Mouse (Mus musculus) bone marrow, adult 2 months (tissue): ENCODE measurements at regions not wholly inside any gene's neighbourhood (a gene's known extent, or its start where the extent isn't known, plus 50 kb on each side); places are given as distances from the start of the nearest gene placed in this dataset.

ENCODE experiments used
- CTCF ChIP-seq: fragments of 200-500 bp; IDR thresholded peaks from 2 replicates; pipeline ENCODE4 v1.5.1; 2011; ENCODE audit warnings: low read length, control low read depth; ENCODE audit not compliant: control insufficient read depth, insufficient read depth
- POLR2A ChIP-seq: fragments of 200-500 bp; IDR thresholded peaks from 2 replicates; pipeline ENCODE4 v1.6.1; 2011; ENCODE audit warnings: low read depth, mild to moderate bottlenecking, control low read depth, low read length, borderline replicate concordance; ENCODE audit not compliant: control insufficient read depth

GRCm38 (mm10) chr2:166461103-166461502 is 252.5 kb downstream of the Prex1 start:
- TF ChIP-seq CTCF (no peak), POLR2A (no peak)
